Mouse (Mus musculus): ENCODE results near the gene Helz2.
"Not testable (repeated sequence)": the region's sequence is repeated elsewhere in the genome, so short reads cannot be mapped to it uniquely, and the experiment has no call there.

The Helz2 gene

GRCm38 (mm10) chr2:181196628-181197300, 45.1 kb downstream of the Helz2 start:
- no peak for ATAC-seq (ENCODE audit: low TSS enrichment)

- ATAC-seq (ENCODE audit: low TSS enrichment), result no peak
Measured at GRCm38 (mm10) chr2:181193044-181193443, 48.8 kb downstream of the Helz2 start.

GRCm38 (mm10) chr2:181191936-181192335, 49.9 kb downstream of the Helz2 start:
- ATAC-seq (ENCODE audit: low TSS enrichment), result no peak

- ATAC-seq (ENCODE audit: low TSS enrichment), result not testable (repeated sequence)
Measured at GRCm38 (mm10) chr2:181191385-181191784, 50.4 kb downstream of the Helz2 start.

- ATAC-seq (ENCODE audit: low TSS enrichment), result no peak
Measured at GRCm38 (mm10) chr2:181189321-181189720, 52.5 kb downstream of the Helz2 start.

- ATAC-seq (ENCODE audit: low TSS enrichment), result no peak
Measured at GRCm38 (mm10) chr2:181188681-181189080, 53.1 kb downstream of the Helz2 start.

- peak; percentile 92 for ATAC-seq (ENCODE audit: low TSS enrichment)
Measured at GRCm38 (mm10) chr2:181187121-181188000, 54.5 kb downstream of the Helz2 start, which contains the start of gene Ppdpf. TSS of gene Ppdpf (plus strand) at chr2:181187247.

- ATAC-seq (ENCODE audit: low TSS enrichment), result peak; percentile 82
Measured at GRCm38 (mm10) chr2:181186635-181187034, 55.2 kb downstream of the Helz2 start.

GRCm38 (mm10) chr2:181180898-181181297, 60.9 kb downstream of the Helz2 start:
- ATAC-seq (ENCODE audit: low TSS enrichment), result no peak; the same call in 1 of the 2 replicates

GRCm38 (mm10) chr2:181178471-181178870, 63.4 kb downstream of the Helz2 start:
- ATAC-seq (ENCODE audit: low TSS enrichment), result no peak

- no peak for ATAC-seq (ENCODE audit: low TSS enrichment)
Measured at GRCm38 (mm10) chr2:181178015-181178414, 63.8 kb downstream of the Helz2 start.
